Mouse (Mus musculus): ENCODE data around the gene Amacr.
"Not testable (repeated sequence)": the region's sequence is repeated elsewhere in the genome, so short reads cannot be mapped to it uniquely, and the experiment has no call there.

Amacr gene

DNA sequence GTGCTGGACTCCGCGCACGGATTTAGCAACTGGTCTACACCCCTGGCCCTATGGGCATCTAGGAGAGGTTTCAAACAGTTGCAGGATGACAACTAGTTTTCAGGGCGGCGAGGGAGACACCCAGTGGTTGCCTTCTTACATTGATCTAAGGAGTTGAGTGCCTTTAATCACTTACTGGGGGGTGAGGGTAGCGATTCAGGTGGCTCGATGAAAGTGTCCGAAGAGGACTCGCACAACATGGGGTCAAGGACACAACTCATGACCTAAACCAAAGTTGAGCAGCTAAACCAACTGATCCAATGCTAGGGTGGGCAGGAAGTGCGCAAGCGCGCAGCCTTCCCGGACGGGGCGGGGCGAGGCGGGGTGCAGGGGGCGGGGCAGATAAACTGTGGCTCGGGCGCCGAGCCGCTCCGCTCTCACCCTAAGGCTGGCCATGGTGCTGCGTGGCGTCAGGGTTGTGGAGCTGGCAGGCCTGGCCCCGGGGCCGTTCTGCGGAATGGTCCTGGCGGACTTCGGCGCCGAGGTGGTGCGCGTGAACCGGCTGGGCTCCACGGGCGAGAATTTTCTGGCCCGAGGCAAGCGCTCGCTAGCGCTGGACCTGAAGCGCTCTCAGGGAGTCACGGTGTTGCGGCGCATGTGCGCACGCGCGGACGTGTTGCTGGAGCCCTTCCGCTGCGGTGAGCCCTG, at the start of gene Amacr:
Gene Amacr, plus strand, starts transcription at position 380 of the 687 bp plus-strand sequence.
- DNase-seq (ENCODE audit: low read depth, low spot score): peak; percentile 95

DNA sequence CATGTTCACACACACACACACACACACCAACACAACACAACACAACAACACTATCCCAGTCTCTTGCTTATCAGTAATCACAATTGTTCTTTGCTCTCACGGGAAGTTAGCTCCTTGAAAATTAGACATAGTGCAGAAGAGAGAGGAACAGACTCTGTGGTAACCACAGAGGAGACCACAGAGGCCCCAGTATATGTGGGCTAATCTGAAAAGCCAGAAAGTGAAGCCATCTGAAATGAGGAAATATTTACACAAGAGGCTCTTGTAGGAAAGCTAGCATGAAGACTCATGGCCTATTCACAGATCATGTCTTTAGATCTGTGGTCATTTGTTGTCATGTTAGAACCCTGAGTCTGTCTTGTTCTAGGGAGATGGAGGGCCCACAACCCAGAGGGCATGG, 47.6 kb upstream of the Amacr start:
- no peak for DNase-seq (ENCODE audit: low read depth, low spot score)

DNA sequence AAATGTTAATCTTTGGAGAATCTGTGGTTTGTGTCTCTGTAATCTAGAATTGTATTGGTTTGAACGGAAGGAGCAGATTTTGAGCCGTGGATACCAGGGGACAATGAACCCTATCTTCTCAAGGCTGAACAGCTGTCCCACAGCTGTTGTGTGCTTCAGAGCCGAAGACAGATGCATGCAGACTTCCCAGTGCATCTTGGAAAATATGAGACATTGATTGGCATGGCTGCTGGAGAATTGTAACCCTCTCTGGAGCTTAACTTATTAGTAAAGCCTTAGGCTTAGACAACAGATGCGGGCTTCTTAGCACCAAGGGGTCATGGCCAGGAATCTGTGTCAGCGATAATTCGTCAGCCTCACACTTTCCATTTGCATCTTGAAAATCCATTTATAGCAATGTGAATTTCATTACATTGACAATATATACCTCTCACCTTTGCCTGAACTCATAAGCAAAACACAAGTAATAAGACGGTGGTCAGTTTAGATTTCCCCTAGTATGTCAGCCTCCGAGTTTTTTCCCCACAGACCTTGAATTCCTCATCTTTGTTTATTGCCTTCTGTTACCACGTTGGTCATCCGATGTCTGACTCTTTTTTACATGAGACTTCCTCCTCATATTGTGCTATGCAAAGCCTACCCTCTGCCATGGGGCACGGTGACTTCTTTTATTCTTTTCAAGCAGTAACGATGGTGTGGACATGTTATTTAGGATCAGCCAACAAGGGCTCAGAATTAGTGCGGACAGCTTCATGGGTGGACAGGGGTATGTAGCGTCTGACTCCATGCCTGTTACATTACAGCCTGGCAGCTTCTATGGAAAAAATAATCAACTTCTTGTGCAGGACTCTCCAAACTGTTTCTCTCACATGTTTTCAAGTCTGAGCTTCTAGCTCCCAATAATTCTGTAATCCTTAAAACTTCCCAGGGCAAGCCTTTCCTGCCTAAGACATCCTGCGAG, 41.1 kb upstream of the Amacr start:
- DNase-seq (ENCODE audit: low read depth, low spot score): peak; percentile 56

DNA sequence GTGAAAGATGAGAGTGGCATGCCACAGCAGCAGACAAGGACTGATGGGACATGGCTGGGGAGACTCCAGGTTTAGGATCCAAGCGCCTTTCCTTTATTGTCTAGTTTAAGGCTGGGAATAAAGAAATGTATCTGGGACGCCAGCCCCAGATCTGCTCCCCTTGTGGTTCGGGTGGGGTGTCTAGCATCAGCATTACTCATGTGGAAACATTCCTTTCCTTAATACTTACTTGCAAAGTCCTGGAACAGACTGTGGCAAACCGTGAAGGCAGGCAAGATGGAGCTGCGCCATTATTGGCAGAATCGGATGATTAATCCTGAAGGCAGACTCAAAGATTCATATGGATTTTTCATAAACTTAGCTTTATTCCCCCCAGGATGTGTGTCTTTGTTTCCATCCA, 39.7 kb upstream of the Amacr start:
- DNase-seq (ENCODE audit: low read depth, low spot score): no peak

DNA sequence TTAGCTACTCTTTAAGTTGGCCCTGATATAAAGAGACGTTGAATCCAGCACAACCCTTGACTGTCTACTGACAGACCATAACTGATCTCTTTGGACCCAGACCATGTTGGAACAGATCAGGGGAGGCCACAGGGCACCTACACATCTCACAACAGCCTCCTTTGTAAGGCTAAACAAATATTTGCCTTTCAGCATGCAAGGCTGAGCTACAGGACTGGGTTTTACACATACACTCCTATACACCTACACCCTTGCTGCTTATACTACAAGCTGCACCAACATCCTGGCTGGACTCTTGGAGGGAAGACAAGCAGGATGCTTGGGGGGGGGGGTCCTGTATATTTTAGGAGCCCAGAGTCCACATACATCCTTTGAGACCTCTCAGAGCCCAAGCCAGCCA, 33.7 kb upstream of the Amacr start:
- DNase-seq (ENCODE audit: low read depth, low spot score): no peak

DNA sequence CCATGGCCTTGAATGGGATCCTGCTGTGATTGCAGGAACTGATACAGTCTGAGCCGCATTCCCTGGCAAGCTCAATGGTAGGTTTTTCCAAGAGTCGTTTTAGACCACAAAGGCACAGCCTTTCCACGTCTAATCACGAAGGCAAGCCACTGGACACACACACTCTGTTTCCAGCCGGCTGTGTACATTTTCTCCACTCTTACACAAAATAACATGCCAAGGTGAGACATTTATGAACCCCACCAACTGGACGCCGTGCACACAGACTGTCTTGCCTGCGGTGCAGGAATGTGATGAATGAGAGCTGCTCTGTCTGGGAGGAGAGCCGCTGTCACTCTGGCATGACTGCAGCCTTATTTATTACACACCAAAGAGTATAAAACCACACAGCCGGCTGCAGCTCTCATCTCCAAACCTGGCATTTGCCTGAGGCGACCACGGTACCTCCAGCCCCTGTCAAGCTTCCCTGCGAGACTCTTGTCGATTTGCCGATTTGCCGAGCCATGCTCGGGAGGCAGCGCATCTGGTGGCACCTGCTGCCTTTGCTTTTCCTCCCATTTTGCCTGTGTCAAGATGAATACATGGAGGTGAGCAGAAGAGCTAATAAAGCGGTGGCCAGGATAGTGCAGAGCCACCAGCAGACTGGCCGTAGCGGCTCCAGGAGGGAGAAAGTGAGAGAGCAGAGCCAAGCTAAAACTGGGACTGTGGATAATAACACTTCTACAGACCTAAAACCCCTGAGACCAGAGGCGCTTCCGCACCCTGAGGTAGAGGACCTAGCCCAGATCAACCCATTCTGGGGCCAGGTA, 29.4 kb upstream of the Amacr start, which contains the start of gene C1qtnf3:
Gene C1qtnf3, plus strand, starts transcription at position 382 of the 809 bp plus-strand sequence.
- DNase-seq (ENCODE audit: low read depth, low spot score): peak; percentile 77

DNA sequence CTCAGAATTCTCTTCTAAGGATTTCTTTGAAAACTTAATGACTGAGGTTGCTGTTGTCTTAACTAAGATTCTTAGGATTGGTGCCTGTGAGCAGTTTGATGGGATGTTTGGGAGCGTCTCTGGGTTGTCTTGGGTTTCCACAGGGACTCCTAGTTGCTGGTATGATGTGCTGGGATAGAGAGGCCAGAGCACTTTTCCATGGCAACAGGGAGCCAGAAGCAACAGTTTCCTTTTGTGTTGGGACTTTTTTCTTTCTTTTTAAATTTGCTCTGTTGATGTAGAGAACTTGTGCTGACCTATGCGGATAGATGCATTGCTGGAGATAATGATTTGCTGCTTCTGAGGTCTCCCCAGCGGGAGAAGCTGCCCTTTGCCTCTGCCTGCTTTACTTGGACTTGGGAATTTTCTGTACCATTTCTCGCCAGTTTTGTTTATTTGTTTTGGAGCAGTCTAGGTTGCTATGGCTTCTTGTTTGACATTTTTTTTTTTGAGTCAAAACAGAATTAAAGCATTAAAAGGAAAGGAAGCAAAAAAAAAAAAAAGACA, 28.7 kb upstream of the Amacr start:
- peak; percentile 41 for DNase-seq (ENCODE audit: low read depth, low spot score)

DNA sequence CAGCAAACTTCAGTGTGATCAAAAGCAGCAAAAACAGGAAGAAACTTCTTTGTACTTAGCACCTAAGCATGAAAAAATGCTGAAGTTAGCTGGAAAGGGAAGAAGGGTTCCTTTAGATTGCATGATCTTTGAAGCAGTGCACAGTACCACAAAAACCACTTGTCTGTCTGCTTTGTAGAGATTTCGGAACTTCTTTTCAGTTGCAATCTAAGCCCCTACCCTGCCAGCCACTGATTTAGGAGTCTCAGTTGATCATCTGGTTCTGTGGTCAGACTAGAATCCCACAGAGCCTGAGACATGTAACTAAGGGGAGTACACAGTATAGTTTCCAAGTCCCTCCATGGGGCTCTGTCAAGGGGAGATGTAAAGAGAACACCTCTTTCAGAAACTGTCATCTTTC, 28.1 kb upstream of the Amacr start:
- DNase-seq (ENCODE audit: low read depth, low spot score): no peak

DNA sequence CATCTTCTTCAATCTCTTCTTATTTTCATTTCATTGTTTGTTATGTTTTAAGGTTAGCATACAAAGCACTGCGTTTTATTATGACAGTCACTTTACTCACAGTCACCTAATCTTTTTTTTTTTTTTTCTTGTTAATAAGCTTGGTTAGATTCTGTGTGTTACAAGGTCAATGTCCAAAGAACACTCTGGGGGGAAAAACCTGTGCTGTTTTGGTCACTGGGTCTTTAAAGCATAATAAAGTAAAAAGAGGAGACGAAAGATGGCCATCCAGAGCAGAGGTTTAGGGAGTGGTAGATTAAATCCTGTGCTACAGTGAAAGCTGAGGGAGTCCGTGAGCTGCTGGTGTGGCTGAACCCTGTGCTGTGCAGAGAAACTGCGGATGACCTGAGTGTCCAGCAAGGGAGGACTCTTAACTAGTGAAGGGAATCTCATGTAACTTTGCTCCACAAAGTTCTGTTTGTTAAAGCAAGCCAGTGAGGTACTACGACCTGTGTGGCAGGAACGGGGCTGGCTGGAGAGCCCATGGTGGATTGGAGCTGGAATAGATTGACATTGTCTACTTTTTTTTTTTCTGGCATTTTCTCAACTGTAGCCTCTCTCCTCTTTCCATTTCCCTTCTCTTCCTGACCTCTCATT, 27.1 kb upstream of the Amacr start:
- no peak for DNase-seq (ENCODE audit: low read depth, low spot score)

DNA sequence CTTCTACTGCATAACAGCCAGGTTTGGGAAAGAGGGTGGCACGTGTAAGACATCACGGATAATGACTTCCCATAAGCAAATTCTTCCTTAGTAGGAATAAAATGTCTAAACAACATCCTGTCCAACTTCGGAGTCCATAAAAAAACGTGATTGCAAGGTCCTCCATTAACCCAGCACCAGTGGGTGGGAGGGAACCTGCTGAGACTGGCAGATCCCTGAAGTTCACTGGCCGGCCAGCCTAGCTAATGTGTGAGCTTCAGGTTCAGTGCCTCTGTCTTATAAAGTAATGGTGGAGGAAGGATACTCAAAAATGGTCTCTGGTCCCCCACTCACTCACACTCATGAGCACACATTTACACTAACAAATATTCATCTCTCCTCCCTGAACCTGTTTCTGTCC, 26.4 kb upstream of the Amacr start:
- no peak for DNase-seq (ENCODE audit: low read depth, low spot score)

DNA sequence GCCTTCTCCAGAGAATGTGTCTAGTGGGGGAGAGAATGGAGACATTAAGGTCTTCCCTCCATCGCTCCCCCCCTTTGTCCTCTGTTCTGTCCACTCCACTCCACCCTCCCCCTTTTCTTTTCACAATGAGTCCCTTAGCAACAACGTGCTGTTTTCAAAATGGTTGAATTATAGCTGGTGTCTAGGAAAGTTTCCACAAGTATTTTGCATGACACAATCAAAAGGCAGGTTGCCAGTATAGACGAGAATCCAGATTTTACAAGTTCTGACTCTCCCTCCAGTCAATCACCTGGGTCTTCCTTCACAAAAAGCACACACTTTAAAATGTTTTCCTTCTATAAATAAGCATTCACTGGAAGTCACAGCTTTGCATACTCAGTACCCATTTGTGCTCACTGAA, 24.9 kb upstream of the Amacr start:
- DNase-seq (ENCODE audit: low read depth, low spot score): no peak

DNA sequence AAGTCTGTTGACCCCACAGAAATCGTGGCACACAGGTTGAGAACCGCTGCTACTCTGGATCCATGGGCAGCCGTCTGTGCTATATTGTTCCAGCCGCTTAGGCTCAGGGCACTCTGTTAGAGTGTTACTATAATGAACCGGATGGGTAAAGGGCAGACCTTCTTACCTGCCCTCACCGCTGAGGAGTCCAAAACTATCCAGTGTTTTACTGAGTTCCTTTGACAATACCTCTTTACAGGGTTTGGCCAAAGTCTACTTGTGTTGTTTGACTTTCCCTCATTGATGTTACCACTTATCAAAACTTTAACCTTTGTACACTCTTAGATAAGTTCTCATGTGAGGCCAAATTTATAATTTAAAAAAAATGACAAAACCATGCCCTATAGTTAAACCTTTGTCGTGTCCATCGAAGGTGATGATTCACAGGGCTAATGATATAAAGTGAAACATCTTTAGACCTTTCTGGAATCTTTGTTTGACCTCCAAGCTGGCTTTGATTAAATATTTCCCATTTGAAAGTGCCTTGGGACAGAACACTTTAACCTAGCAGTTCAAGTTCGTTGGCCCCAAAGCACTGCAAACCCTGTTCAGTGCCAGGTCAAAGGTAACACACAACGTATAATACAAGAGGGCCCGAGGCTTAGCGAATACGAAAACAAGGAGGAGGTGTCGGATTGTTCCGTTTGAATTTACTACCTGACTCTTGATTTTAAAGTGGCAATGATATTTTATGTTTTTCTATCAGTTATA, 22.1 kb upstream of the Amacr start:
- no peak for DNase-seq (ENCODE audit: low read depth, low spot score)

DNA sequence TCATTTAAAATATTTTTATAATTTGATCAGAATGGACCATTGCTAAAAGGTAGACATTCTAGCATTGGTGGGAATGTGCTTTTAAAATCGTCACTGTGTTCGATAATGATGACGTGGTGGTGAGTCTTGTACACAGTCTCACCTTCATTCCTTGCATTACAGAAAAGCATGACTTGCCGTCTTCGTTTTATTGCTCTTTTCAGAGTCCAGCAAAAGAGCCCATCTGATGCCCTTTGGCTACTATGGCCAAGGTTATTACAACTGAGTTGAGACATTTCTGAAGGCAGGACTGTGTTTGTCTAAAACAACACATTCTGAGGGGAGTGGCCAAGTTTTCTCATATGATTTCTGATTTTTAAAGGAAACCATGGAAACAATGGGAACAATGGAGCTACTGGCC, 21.3 kb upstream of the Amacr start:
- no peak for DNase-seq (ENCODE audit: low read depth, low spot score)

DNA sequence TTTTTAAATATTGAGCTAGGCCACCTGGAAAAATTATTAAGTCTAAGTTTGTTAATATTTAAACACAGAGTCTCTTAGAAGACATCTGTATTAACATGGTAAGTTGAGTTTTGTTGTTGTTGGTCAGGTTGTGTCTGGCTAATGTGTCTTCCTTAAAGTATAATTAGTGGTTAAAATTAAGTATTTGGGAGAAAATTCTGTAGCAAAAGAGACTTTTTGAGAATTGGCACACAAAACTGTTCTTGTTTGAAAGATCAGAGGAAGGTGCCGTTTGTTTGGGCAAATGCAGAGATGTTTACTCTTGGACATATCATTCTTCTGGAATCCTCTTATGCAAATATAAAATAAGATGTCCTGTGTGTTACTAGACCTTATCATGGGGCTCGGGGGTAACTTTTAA, 19.0 kb upstream of the Amacr start:
- no peak for DNase-seq (ENCODE audit: low read depth, low spot score)

DNA sequence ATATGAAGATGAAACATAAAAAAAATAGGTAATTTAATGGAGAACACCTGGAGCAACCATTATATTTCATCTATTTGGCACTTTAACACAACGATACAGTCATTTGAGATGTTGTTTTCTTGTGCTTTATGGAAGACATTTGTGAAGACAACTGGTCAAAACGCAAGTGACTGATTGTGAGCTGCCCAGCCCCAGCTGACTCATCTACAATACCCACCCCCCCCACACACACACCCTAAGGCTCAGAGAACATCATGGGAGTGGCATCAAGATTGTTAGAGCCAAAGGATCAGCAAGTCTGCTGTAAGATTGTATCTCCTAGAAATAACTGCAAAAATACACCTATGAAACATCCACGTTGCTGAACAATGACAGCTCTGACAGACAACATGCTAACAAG, 12.1 kb upstream of the Amacr start:
- DNase-seq (ENCODE audit: low read depth, low spot score): no peak

DNA sequence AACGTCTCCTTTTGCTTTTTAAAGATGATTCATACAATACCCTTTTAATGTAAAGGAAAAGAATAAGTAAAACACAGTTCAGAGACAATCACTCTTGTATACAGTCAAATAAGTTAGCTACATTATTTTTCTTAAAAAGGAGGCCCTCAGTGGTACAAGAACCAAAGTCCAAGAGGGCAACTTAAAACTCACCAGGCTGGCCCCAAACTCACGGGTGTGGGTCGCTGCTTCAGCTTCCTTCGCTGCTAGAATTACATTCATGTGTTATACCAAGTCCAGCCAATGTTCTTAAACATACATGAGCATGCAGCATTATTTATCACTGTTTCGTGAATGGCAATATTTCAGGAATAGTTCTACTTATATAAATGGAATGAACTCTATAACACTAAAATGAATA, 10.8 kb upstream of the Amacr start:
- DNase-seq (ENCODE audit: low read depth, low spot score): no peak

DNA sequence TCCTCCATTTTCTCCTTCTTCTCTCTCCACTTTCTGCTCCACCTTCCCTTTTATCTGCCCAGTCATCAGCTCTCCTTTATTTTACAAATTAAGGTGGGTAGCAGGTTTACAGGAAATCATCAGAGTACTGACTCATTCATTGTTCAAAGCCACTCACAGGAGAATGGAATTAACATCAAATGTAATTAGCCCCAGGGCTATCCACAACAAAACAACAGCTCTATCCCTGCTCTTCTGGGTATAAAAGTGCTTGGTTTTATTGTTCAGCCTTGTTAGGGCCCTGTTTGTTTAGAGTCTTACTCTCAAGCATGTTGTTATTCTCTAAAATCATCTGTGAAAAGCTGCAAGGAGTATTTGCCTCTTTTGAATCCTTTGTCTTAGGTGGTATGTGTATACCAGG, 4.4 kb upstream of the Amacr start:
- DNase-seq (ENCODE audit: low read depth, low spot score): no peak

DNA sequence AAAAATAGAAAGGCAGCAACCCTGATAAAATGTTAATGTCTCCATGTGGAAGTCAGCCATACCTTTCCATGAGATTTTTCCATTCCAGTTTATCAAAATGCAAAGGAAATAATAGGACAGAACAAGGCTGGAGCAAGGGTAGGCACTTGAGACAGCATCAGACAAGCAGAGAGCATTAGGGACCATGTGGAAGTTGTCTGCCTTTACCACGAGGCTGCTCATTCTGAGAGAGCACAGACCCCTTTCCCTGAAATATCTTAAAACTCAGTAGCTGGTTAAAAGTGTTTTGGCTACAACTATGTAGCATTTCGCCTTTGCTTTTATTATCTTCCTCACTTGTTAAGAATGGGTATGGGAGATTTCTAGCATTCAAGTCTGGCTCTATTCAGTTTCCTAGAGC, 844 bp upstream of the Amacr start:
- no peak for DNase-seq (ENCODE audit: low read depth, low spot score)

DNA sequence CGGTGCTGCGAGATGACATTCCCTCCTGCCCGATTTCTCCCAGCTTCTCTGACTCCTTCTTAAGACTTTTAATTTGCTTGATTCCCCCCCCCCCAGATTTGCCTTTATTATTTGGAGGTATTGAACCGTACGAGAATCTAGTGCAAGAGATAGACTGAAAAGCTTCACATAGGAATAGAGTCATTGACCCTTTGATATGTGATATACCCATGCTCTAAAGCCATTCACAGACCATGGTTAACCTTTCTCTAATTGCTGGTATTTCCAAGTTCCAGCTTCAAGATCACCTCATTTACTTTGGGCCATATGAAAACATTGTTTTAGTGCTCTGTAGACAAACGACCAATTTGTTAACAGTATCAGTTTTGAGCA, 494 bp downstream of the Amacr start:
- no peak for DNase-seq (ENCODE audit: low read depth, low spot score)

DNA sequence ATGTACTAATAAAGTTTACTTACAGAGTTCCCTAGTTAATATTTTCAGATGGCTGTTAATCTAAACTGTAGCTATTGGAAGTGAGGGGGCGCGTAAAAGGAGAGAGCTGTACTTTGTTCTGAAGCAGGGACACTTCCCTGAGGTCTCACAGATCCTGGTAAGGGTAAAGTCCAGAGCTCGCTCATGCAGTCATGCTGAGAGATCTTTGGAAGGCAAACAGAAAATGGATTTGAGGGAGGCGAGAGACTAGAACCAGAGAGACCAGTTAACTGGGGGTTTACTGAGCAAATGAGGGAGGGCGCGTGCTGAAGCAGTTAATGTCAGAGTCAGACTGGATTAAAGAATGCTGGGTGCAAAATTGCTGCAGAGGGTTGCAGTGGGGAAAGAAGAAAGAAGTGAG, 4.2 kb downstream of the Amacr start:
- DNase-seq (ENCODE audit: low read depth, low spot score): no peak

DNA sequence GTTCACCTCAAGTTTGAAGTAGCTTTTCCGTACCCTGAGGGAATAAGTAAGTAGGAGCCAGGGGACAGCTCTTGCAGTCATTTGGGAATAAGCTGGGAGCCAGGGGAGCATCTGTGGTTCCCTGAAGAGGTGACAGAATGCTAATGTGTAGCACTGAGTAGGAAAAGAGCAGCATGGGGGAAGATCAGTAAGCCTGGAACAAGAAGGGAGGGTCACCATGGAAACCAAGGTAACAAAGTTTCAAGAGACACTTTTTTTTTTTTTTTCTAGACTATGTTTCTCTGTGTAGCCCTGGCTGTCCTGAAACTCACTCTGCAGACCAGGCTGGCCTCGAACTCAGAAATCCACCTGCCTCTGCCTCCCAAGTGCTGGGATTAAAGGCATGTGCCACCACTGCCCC, 4.9 kb downstream of the Amacr start:
- not testable (repeated sequence) for DNase-seq (ENCODE audit: low read depth, low spot score)

Data from mesoderm, embryonic 11.5 days (tissue).